Mouse (Mus musculus): Measurements from ENCODE around the gene Gm3164.
"Not testable (repeated sequence)": the region's sequence is repeated elsewhere in the genome, so short reads cannot be mapped to it uniquely, and the experiment has no call there.

Gm3164 gene

GRCm38 (mm10) chr14:4414965-4415835, at the start of gene Gm3164:
Gm3164 (plus strand) TSS chr14:4415448.
- DNase-seq (ENCODE audit: low spot score) = not testable (repeated sequence)

GRCm38 (mm10) chr14:4368991-4369390, 46.3 kb upstream of the Gm3164 start:
- not testable (repeated sequence) for DNase-seq (ENCODE audit: low spot score)

GRCm38 (mm10) chr14:4369691-4370090, 45.6 kb upstream of the Gm3164 start:
- DNase-seq (ENCODE audit: low spot score) = not testable (repeated sequence)

- not testable (repeated sequence) for DNase-seq (ENCODE audit: low spot score)
Observed at GRCm38 (mm10) chr14:4377871-4378270, 37.4 kb upstream of the Gm3164 start.

- not testable (repeated sequence) for DNase-seq (ENCODE audit: low spot score)
Observed at GRCm38 (mm10) chr14:4385606-4386005, 29.6 kb upstream of the Gm3164 start.

GRCm38 (mm10) chr14:4392841-4393530, 22.3 kb upstream of the Gm3164 start:
- DNase-seq (ENCODE audit: low spot score) = not testable (repeated sequence)

GRCm38 (mm10) chr14:4397226-4397625, 18.0 kb upstream of the Gm3164 start, which contains the start of gene Gm3159:
Gm3159 (plus strand) TSS chr14:4397526.
- not testable (repeated sequence) for DNase-seq (ENCODE audit: low spot score)

- DNase-seq (ENCODE audit: low spot score) = not testable (repeated sequence)
Observed at GRCm38 (mm10) chr14:4398624-4399023, 16.6 kb upstream of the Gm3164 start.

GRCm38 (mm10) chr14:4400115-4400789, 15.0 kb upstream of the Gm3164 start:
- not testable (repeated sequence) for DNase-seq (ENCODE audit: low spot score)

GRCm38 (mm10) chr14:4401245-4401644, 14.0 kb upstream of the Gm3164 start:
- DNase-seq (ENCODE audit: low spot score) = not testable (repeated sequence)

- DNase-seq (ENCODE audit: low spot score) = not testable (repeated sequence)
Observed at GRCm38 (mm10) chr14:4403840-4404239, 11.4 kb upstream of the Gm3164 start.

- DNase-seq (ENCODE audit: low spot score) = not testable (repeated sequence)
Observed at GRCm38 (mm10) chr14:4409939-4410338, 5.3 kb upstream of the Gm3164 start.

- DNase-seq (ENCODE audit: low spot score) = not testable (repeated sequence)
Observed at GRCm38 (mm10) chr14:4430692-4431091, 15.4 kb downstream of the Gm3164 start, which contains the start of gene Gm3173. Gm3173 (plus strand) TSS chr14:4430992.

- DNase-seq (ENCODE audit: low spot score) = not testable (repeated sequence)
Observed at GRCm38 (mm10) chr14:4481445-4481844, 66.2 kb downstream of the Gm3164 start, which contains the start of gene Gm3182. Gm3182 (plus strand) TSS chr14:4481745.
